Mouse (Mus musculus): Measurements from ENCODE around the gene Pdzrn3.

DNA sequence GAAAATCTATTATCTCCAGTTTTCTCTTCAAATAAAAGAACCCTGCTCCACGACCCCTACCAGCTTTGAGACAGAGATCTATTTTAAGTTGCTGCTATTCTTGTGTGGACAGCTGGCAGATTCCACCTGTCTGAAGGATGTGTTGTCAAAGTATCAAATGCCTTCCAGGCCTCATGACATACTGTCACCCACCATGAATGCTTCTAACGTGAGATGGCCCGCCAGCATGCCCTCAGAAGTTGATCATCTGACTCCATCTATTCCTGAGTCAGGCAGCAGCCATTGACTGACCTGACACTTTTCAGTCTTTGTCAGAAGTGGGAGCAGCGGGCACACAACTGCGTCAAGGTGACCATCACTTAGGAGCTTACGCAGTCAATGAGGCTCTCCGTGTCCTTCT, 37.6 kb downstream of the Pdzrn3 start:
- TF ChIP-seq USF1 (IDR thresholded peaks at IDR 0.05; ENCODE audit: low read depth) (no peak), E2F4 (IDR thresholded peaks at IDR 0.05; ENCODE audit: insufficient read depth) (no peak), POLR2AphosphoS2 (IDR thresholded peaks at IDR 0.05; ENCODE audit: insufficient read length, low read depth) (no peak), POLR2A (IDR thresholded peaks at IDR 0.05; ENCODE audit: insufficient read length, low read depth) (no peak), MAX (IDR thresholded peaks at IDR 0.05; ENCODE audit: low read depth) (no peak), MYOD1 (IDR thresholded peaks at IDR 0.05; ENCODE audit: control insufficient read depth in 1 of 3, insufficient read length in 2 of 3, low read depth in 2 of 3) (peak; percentile 66 to 91 (median 74)), MYOG (IDR thresholded peaks at IDR 0.05; ENCODE audit: control insufficient read depth in 1 of 3, insufficient read depth in 1 of 3, insufficient read length in 2 of 3, low read depth in 2 of 3) (peak in 2 of 3 experiments; percentile 81 to 97)
